Mouse (Mus musculus) bone marrow macrophage, adult 2 months (primary cell): ENCODE measurements around the gene Reln.

Experiments
- CTCF ChIP-seq: IDR thresholded peaks from 2 replicates; pipeline ENCODE4 v1.5.1; 2012; ENCODE audit warnings: low read depth, mild to moderate bottlenecking, low read length, moderate library complexity
- POLR2A ChIP-seq: IDR thresholded peaks from 2 replicates; pipeline ENCODE4 v1.6.1; 2012; ENCODE audit warnings: mild to moderate bottlenecking, low read depth, low read length, borderline replicate concordance

GRCm38 (mm10) chr5:22118456-22118855 is 226.0 kb downstream of the Reln start:
- TF ChIP-seq POLR2A (no peak), CTCF (no peak)
